8 mouse cellular contexts compared by ENCODE assay signal in genomic region chr16:78637015-78637414, GRCm38 (mm10).
DNase-seq lines count a peak whose midpoint lies in the region; ATAC-seq and TF ChIP-seq lines count a peak whose summit lies in the region.

No protein-coding gene starts in this region.

- no peak for TF ChIP-seq EP300 in heart, adult 2 months (IDR thresholded peaks at IDR 0.05; ENCODE audit: insufficient read depth, low read depth, low read length)

- H3K4me3 ChIP-seq in heart, adult 2 months: no peak overlapping the region
- H3K4me3 ChIP-seq in heart, embryonic 11.5 days (ENCODE audit: low read depth, low read length): no peak overlapping the region
- H3K4me3 ChIP-seq in spleen, adult 2 months (ENCODE audit: extremely low read depth, insufficient read depth, insufficient read length): no peak overlapping the region
- no peak overlapping the region for H3K4me3 ChIP-seq in embryonic facial prominence, embryonic 10.5 days
- no peak overlapping the region for H3K4me3 ChIP-seq in limb, embryonic 10.5 days

- WGBS in heart, adult 2 months: 33% methylated on average over 5 of the region's 5 CpGs
- WGBS in heart, embryonic 11.5 days (ENCODE audit: insufficient replicate concordance): 45% methylated on average over 5 of the region's 5 CpGs
- WGBS in spleen, adult 2 months: 37% methylated on average over 5 of the region's 5 CpGs
- 51% methylated on average over 5 of the region's 5 CpGs for WGBS in embryonic facial prominence, embryonic 10.5 days
- 55% methylated on average over 5 of the region's 5 CpGs for WGBS in limb, embryonic 10.5 days

- TF ChIP-seq CTCF in heart, adult 2 months (IDR thresholded peaks at IDR 0.05): peak; percentile 74
- peak; percentile 1; the same call in 1 of the 2 replicates for TF ChIP-seq CTCF in spleen, adult 2 months (IDR thresholded peaks at IDR 0.05; ENCODE audit: extremely low read depth, insufficient read depth, insufficient read length, insufficient replicate concordance)

- no peaks in the 10 kb centered on the region for H3K4me1 ChIP-seq in heart, adult 2 months (ENCODE audit: control insufficient read depth, insufficient read depth, low read length)
- no peaks in the 10 kb centered on the region for H3K4me1 ChIP-seq in heart, embryonic 11.5 days (ENCODE audit: control insufficient read depth, insufficient read depth, low read length)
- no peaks in the 10 kb centered on the region for H3K4me1 ChIP-seq in spleen, adult 2 months (ENCODE audit: control insufficient read depth, insufficient read depth, insufficient read length)
- H3K4me1 ChIP-seq in embryonic facial prominence, embryonic 10.5 days: no peaks in the 10 kb centered on the region
- peaks cover 9% of the 10 kb centered on the region for H3K4me1 ChIP-seq in limb, embryonic 10.5 days

- H3K36me3 ChIP-seq in heart, adult 2 months (ENCODE audit: control insufficient read depth, insufficient read depth, low read length): no peaks in the 10 kb centered on the region
- no peaks in the 10 kb centered on the region for H3K36me3 ChIP-seq in heart, embryonic 11.5 days (ENCODE audit: control insufficient read depth, insufficient read depth, low read length)
- H3K36me3 ChIP-seq in spleen, adult 2 months (ENCODE audit: control insufficient read depth, insufficient read depth, low read length): no peaks in the 10 kb centered on the region
- H3K36me3 ChIP-seq in embryonic facial prominence, embryonic 10.5 days (replicated peaks): no peaks in the 10 kb centered on the region
- H3K36me3 ChIP-seq in limb, embryonic 10.5 days: no peaks in the 10 kb centered on the region

- no peaks in the 10 kb centered on the region for H3K79me2 ChIP-seq in heart, adult 2 months (replicated peaks; ENCODE audit: control insufficient read depth, insufficient read depth, low read length)

- H3K27ac ChIP-seq in heart, adult 2 months: no peak overlapping the region
- no peak overlapping the region for H3K27ac ChIP-seq in heart, embryonic 11.5 days (ENCODE audit: low read depth, low read length)
- no peak overlapping the region for H3K27ac ChIP-seq in spleen, adult 2 months (ENCODE audit: insufficient read depth, low read length)
- no peak overlapping the region for H3K27ac ChIP-seq in embryonic facial prominence, embryonic 10.5 days (replicated peaks)
- H3K27ac ChIP-seq in limb, embryonic 10.5 days: no peak overlapping the region

- H3K9ac ChIP-seq in heart, adult 2 months (ENCODE audit: low read depth, low read length): no peak overlapping the region
- H3K9ac ChIP-seq in heart, embryonic 11.5 days (ENCODE audit: low read depth, low read length): no peak overlapping the region

- no peak for ATAC-seq in heart, embryonic 11.5 days (replicated peaks; ENCODE audit: insufficient number of reproducible peaks, low FRiP score, low TSS enrichment)
- ATAC-seq in erythroblast, adult 5-6 weeks (replicated peaks; ENCODE audit: low FRiP score, poor library complexity, severe bottlenecking): no peak

- intact Hi-C loops in heart, adult 2 months (cut with DNase I): loop anchor here (5.0 kb wide), 2 partner anchors 60 to 315 kb away; partner anchors contain the start of gene D16Ertd472e

- H3K9me3 ChIP-seq in heart, embryonic 11.5 days (replicated peaks; ENCODE audit: control insufficient read depth, low read length): no peaks in the 10 kb centered on the region
- no peaks in the 10 kb centered on the region for H3K9me3 ChIP-seq in embryonic facial prominence, embryonic 10.5 days
- H3K9me3 ChIP-seq in limb, embryonic 10.5 days (replicated peaks): no peaks in the 10 kb centered on the region

- no peak for TF ChIP-seq POLR2A in heart, adult 2 months (IDR thresholded peaks at IDR 0.05; ENCODE audit: insufficient read depth, low read depth, low read length)
- no peak for TF ChIP-seq POLR2A in spleen, adult 2 months (IDR thresholded peaks at IDR 0.05; ENCODE audit: low read depth, low read length)

- H3K4me2 ChIP-seq in heart, embryonic 11.5 days: no peak overlapping the region

- H3K27me3 ChIP-seq in heart, adult 2 months (ENCODE audit: control insufficient read depth, insufficient read depth, low read length): no peaks in the 10 kb centered on the region
- no peaks in the 10 kb centered on the region for H3K27me3 ChIP-seq in heart, embryonic 11.5 days (ENCODE audit: control insufficient read depth, insufficient read depth, low read length)
- no peaks in the 10 kb centered on the region for H3K27me3 ChIP-seq in spleen, adult 2 months (ENCODE audit: control insufficient read depth, insufficient read depth, low read length)
- peaks cover 6% of the 10 kb centered on the region for H3K27me3 ChIP-seq in embryonic facial prominence, embryonic 10.5 days (replicated peaks; ENCODE audit: low read depth, poor library complexity, severe bottlenecking)
- no peaks in the 10 kb centered on the region for H3K27me3 ChIP-seq in limb, embryonic 10.5 days (ENCODE audit: low read depth, poor library complexity, severe bottlenecking)

- DNase-seq in heart, adult 2 months: no peak
- no peak for DNase-seq in spleen, adult 2 months (ENCODE audit: low read depth in 1 of 2, low spot score in 2 of 2)
- DNase-seq in spleen, postnatal 14 days (ENCODE audit: low spot score in 2 of 2): no peak
- DNase-seq in embryonic facial prominence, embryonic 10.5 days (ENCODE audit: low spot score): peak; percentile 53
- peak; percentile 42 for DNase-seq in limb, embryonic 10.5 days (ENCODE audit: low spot score)
- peak; percentile 79 for DNase-seq in retina, embryonic 14.5 days (ENCODE audit: low spot score)

Comparison
In these comparisons a context has a peak if more than half of its experiments do, and no peak if none do; other contexts are left out.
1. DNase-seq: peak in embryonic facial prominence, embryonic 10.5 days (single experiment), limb, embryonic 10.5 days (single experiment) and retina, embryonic 14.5 days (single experiment); none in heart, adult 2 months (0 of 2), spleen, adult 2 months (0 of 2) and spleen, postnatal 14 days (0 of 2).